Mouse (Mus musculus) thymus, adult 2 months (tissue): Measurements from ENCODE around the gene Klhl40. TPM values are rescaled to one million over a fixed set of nuclear protein-coding genes. Genes with fewer than 3 reads are reported as not detected.

Source experiments
- DNase-seq: peaks from one replicate; pipeline ENCODE4 v3.0.0; 2021
- H3K27ac ChIP-seq: fragments of 200-500 bp; 2 replicates; pipeline ENCODE4 v1.5.1; 2012; ENCODE audit warnings: low read length, control low read depth; ENCODE audit not compliant: control insufficient read depth, insufficient read depth
- H3K27me3 ChIP-seq: fragments of 200-500 bp; 2 replicates; pipeline ENCODE4 v1.6.1; 2012; ENCODE audit warnings: mild to moderate bottlenecking, low read length, moderate library complexity, mixed read lengths; ENCODE audit not compliant: control insufficient read depth, insufficient read depth
- H3K36me3 ChIP-seq: fragments of 200-500 bp; 2 replicates; pipeline ENCODE4 v1.6.1; 2012; ENCODE audit warnings: mild to moderate bottlenecking, low read length, moderate library complexity; ENCODE audit not compliant: control insufficient read depth, insufficient read depth
- H3K4me1 ChIP-seq: fragments of 200-500 bp; replicated peaks from 2 replicates; pipeline ENCODE4 v1.6.1; 2012; ENCODE audit warnings: low read length; ENCODE audit not compliant: control insufficient read depth, insufficient read depth
- H3K4me3 ChIP-seq: fragments of 200-500 bp; 2 replicates; pipeline ENCODE4 v1.5.1; 2012; ENCODE audit warnings: mild to moderate bottlenecking, low read length, control low read depth, moderate library complexity; ENCODE audit not compliant: control insufficient read depth, insufficient read depth
- CTCF ChIP-seq: fragments of 200-500 bp; IDR thresholded peaks from 2 replicates; pipeline ENCODE4 v1.5.1; 2012; ENCODE audit warnings: mild to moderate bottlenecking, control low read depth, low read length, moderate library complexity, borderline replicate concordance; ENCODE audit not compliant: control insufficient read depth, poor library complexity, insufficient read depth; ENCODE audit errors: extremely low read depth
- POLR2A ChIP-seq: fragments of 200-500 bp; IDR thresholded peaks from 2 replicates; pipeline ENCODE4 v1.6.1; 2012; ENCODE audit warnings: mild to moderate bottlenecking, low read length, control low read depth, moderate library complexity; ENCODE audit not compliant: control insufficient read depth, poor library complexity, insufficient read depth; ENCODE audit errors: extremely low read depth
- WGBS: fragments of 180-500 bp; shearing (Covaris S2); methylation state at CpG from one replicate; pipeline ENCODE4 v1.1.7; 2018; 5-methylcytosine and 5-hydroxymethylcytosine counted together
- polyA plus RNA-seq: library from polyadenylated mRNA; depleted of rRNA; stranded (reverse); fragments of >200 nt; gene quantifications from 2 replicates; pipeline ENCODE4 v1.2.3, GENCODE M21; 2012; rRNA removed

Gene Klhl40
- 0.89 and 0.93 TPM in 2 replicates for polyA plus RNA-seq

DNA sequence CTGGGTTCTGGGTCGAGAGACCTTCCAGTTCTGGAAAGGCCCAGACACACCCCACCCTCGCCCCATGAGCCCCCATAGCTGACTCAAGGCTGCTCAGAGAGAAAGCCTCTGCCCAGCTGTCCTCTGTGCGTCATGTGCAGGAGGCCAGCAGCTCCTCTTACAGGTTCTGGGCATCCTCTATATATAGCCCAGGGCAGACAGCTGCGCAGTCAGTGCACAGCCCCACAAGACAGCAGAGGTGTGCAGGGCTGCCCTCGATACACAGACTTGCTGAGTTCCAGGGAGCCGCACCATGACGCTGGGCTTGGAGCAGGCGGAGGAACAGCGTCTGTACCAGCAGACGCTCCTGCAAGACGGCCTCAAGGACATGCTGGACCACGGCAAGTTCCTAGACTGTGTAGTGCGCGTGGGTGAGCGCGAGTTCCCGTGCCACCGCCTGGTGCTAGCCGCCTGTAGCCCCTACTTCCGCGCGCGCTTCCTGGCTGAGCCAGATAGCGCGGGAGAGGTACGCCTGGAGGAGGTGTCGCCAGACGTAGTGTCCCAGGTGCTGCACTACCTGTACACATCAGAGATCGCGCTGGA, at the start of gene Klhl40:
TSS of gene Klhl40 (plus strand) at position 124 of the 582 bp plus-strand sequence.
- Histone ChIP-seq H3K4me1 (peaks cover 8% of the 10 kb centered on the region; the same call in 1 of the 2 replicates), H3K36me3 (no peaks in the 10 kb centered on the region), H3K27me3 (no peaks in the 10 kb centered on the region; the same call in 1 of the 2 replicates), H3K4me3 (no peak within 1 kb of the TSS), H3K27ac (no peak within 1 kb of the TSS)
- TF ChIP-seq POLR2A (no peak), CTCF (no peak)
- no peak for DNase-seq
- 14% methylated on average over 30 of the region's 30 CpGs for WGBS

DNA sequence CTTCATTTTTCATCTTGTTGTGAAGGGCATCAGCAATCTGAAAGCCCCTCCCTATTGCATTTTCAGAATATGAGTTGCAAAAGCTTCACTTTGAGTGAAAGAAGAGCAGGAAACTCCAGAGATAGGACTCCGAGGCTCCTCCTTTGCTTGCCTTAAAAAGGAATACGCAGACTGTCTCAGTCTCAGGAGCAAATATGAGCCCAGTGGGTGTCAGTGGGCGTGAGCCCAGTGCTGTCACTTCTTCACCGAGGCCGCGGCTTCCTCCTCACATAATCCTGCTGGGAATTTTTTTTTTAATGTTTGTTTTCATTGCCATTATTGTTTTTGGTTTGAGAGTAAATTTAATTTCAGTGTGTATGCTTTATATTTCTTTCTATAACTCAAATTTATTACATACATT, 36.9 kb upstream of the Klhl40 start:
- no peaks in the 10 kb centered on the region for H3K4me1 ChIP-seq

DNA sequence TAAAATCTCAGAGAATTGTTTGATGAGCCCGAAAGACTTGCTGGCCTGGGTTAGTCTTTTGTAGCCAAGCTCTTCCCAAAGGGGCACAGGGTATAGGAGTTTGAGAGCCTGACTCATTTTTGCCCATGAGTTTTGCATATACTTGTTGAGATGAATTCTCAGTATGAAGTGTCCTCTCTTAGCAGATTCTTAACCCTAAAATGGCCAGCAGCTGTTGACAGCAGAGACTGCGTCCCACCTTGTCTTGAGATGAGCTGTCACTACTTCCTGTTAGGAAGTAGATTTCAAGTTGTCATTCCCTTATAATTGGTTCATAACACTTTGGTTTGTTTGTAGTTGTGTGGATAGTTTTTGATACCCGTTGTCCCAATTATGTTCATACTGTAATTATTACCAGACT, 36.2 kb upstream of the Klhl40 start:
- Histone ChIP-seq H3K4me3 (no peak overlapping the region), H3K27me3 (no peaks in the 10 kb centered on the region), H3K36me3 (peaks cover 49% of the 10 kb centered on the region), H3K27ac (no peak overlapping the region), H3K4me1 (no peaks in the 10 kb centered on the region)
- no peak for DNase-seq
- WGBS, result 97% methylated on average over 3 of the region's 3 CpGs
- no peak for TF ChIP-seq CTCF
- TF ChIP-seq POLR2A, result no peak

More for the DNA sequence above, 36.9 kb upstream of the Klhl40 start:
- H3K27ac ChIP-seq, result no peak overlapping the region
- H3K4me3 ChIP-seq, result no peak overlapping the region
- WGBS, result 96% methylated on average over 6 of the region's 6 CpGs
- peaks cover 48% of the 10 kb centered on the region for H3K36me3 ChIP-seq
- no peaks in the 10 kb centered on the region for H3K27me3 ChIP-seq
- DNase-seq, result no peak
- TF ChIP-seq POLR2A (no peak), CTCF (no peak)

DNA sequence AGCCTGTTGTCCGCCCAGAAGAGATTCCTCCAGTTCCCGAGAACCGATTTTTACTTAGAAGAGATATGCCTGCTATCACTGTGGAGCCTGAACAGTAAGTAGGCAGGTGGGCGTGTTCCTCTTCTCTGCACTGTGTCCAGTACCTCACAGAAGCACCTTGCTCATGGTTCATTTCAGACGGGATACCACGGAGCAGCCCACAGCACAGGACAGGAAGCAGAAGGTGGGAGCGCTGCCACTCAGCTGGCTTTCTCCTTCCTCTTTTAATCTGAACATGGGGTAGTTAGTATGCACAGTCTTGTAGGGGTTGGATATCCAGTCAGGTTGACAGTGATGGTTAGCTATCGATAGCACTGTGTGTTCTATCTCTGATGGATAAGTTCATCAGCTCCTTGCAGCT, 33.4 kb upstream of the Klhl40 start:
- TF ChIP-seq POLR2A (no peak), CTCF (no peak)
- no peak for DNase-seq
- Histone ChIP-seq H3K27ac (no peak overlapping the region), H3K4me1 (no peaks in the 10 kb centered on the region), H3K4me3 (no peak overlapping the region), H3K36me3 (peaks cover 78% of the 10 kb centered on the region), H3K27me3 (no peaks in the 10 kb centered on the region)
- WGBS, result 61% methylated on average over 8 of the region's 8 CpGs

DNA sequence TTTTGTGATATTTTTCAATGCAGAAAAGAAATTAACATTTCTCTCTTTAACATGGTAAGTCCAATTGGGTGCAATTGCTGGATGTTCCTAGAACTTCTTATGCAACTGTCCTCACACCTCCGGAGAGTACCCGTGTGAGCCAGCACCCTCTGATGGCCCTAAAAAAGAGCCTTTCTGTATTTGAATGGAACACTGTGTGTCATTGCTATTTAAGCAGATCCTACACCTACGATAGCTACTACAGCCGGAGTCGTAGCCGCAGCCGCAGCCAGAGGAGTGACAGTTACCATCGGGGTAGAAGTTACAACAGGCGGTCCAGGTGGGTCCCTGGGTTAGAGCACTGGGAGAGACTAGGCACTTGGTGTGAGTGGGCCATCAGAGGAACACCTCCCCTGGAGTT, 24.6 kb upstream of the Klhl40 start:
- Histone ChIP-seq H3K4me1 (no peaks in the 10 kb centered on the region), H3K27me3 (no peaks in the 10 kb centered on the region), H3K4me3 (no peak overlapping the region), H3K36me3 (peaks cover 86% of the 10 kb centered on the region), H3K27ac (no peak overlapping the region)
- TF ChIP-seq CTCF (no peak), POLR2A (no peak)
- DNase-seq, result no peak
- WGBS, result 99% methylated on average over 9 of the region's 9 CpGs

DNA sequence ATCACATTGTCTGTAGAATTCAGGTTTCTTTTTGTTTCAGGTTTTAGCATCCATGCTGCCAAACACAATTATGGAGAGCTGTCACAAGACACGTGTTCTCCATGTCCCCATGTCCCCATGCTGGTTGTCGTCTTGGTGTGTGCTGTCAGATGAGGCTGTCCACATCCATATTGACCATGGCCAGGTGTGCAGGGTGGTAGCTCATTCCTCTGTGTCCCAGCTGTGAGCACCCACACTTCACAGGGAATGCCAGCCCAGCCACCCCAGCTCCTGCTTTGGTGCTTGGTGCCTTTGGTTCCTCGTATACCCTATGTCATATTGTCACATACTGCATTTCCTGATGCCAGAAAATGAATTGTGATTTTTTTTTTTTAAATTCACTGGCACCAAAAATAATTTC, 22.8 kb upstream of the Klhl40 start:
- Histone ChIP-seq H3K27ac (no peak overlapping the region), H3K4me3 (no peak overlapping the region), H3K27me3 (peaks cover 8% of the 10 kb centered on the region), H3K4me1 (peaks cover 13% of the 10 kb centered on the region), H3K36me3 (peaks cover 67% of the 10 kb centered on the region)
- no peak for TF ChIP-seq POLR2A
- no peak for TF ChIP-seq CTCF
- WGBS, result 97% methylated on average over 3 of the region's 3 CpGs
- no peak for DNase-seq

DNA sequence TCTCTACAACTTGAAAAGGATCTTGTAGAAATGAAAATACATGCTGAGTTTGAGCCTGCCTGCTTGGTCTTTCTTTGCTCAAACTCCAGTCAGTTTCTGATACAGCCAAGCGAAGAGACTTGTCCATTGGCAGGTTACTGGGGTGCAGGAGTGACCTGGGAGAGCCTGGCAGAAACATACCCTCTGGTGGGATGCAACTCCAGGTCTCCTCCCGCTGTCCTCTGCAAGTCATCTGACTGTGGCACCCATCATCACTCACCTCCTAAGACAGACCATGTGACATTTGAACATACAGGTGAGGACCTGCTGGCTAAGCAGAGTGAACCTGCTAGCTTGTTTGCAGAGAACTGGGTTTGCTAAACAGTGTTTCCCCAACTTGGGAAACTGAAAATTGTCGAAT, 20.6 kb upstream of the Klhl40 start:
- peaks cover 19% of the 10 kb centered on the region for H3K27me3 ChIP-seq
- TF ChIP-seq POLR2A (no peak), CTCF (no peak)
- H3K4me3 ChIP-seq, result no peak overlapping the region
- no peak overlapping the region for H3K27ac ChIP-seq
- no peak for DNase-seq
- peaks cover 46% of the 10 kb centered on the region for H3K36me3 ChIP-seq
- WGBS, result 78% methylated on average over 3 of the region's 3 CpGs
- H3K4me1 ChIP-seq, result peaks cover 20% of the 10 kb centered on the region
